Mouse (Mus musculus) mouse trophoblast stem cell (cell line): ENCODE measurements around the gene Pttg1ip.

Experiments used
- in situ Hi-C, 2 experiments: fragments of 300-500 bp; cut with MseI, MboI; formaldehyde crosslinking; loops; 2 replicates in 1 of 2; 3 replicates in 1 of 2; pipeline ENCODE4 v1.15.1; 2025

The Pttg1ip gene

DNA sequence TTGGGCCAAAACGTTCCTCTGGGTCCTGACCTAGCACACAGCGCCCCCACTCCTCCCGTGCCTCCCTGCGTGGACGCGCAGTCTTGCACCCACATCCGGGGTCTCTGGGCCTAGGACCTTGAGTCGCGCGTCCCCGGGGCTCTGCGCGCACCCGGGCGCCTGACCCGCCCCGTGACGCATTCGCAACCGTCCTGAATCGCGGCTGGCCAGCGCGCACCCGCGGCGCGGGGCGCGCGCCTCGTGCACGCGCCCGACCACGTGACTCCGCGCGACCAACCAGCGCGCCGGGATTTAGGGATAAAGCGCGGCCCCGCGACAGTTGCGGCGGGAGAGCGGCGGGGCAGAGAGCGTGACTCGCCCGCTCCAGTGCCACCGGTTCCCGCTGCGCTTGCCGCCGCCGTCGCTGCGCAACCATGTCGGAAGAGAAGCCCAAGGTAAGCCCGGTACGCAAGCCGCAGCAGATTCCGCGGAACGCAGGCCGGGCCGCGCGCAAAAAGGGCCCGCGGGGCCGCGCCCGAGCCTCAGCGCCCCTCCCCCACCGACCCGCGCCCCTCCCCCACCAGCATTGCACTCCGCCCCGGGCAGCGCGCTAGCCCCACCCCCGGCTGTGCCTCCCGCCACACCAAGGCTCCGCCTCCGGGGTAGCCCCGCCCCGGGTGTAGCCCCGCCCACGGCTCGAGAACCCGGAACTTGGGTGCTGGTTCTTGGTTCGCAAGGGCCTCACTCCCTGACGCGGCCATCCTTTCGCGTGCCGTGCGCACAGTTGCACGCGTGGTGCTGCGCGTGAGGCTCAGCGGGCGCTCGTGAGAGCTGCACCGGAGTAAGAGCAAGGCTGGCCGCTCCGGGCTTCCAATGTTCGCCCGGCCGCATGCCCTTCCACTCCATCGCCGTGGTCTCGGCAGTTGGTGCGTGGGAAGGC lies 24.6 kb downstream of the Pttg1ip start, which contains the start of the genes Sumo3 and Gm49325:
Sumo3 (plus strand) TSS at position 190 of the 919 bp plus-strand sequence.
Gm49325 (plus strand) TSS at position 290 of the 919 bp plus-strand sequence.
- in situ Hi-C loops = no loop called here

DNA sequence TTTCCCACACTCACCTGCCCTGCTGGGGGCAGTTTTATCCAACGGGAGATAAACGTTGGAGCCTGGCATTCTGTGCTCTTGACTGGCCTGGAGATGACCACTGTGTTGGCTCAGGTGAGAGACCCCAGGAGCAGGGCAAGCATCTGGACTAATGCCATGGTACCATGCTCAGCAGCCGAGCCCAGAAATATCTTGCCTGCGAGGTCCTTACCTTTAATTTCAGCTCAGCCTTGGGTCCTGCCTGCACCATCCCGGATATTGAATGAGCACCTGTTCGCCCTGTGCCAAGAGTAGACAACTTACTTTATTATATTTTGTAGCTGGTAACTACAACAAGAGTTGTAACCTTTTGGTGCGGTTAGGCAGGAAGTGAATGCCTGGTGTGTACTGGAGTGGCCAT lies 25.3 kb downstream of the Pttg1ip start:
- in situ Hi-C loops = no loop called here

DNA sequence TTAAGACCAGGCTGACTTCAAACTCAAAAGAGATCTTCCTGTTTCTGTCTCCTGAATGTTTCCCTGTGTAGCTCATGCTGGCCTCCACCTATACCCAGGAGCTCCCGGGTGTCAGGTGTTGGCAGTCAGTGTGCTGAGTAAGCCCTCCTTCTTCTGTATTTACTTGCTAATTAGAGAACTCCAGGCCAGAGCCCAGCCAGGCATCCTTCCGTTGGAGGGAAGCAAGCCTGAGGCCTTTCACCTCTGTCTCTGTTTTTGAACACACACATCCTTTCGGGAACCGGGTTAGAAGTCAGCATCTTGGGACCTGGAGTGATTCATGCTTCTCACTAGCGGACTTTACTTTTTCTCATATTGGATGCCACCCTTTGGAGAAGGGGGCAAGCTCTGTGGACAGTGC lies 25.9 kb downstream of the Pttg1ip start:
- in situ Hi-C loops = no loop called here

GRCm38 (mm10) chr10:77608589-77608988 lies 27.1 kb downstream of the Pttg1ip start:
- in situ Hi-C loops = no loop called here

DNA sequence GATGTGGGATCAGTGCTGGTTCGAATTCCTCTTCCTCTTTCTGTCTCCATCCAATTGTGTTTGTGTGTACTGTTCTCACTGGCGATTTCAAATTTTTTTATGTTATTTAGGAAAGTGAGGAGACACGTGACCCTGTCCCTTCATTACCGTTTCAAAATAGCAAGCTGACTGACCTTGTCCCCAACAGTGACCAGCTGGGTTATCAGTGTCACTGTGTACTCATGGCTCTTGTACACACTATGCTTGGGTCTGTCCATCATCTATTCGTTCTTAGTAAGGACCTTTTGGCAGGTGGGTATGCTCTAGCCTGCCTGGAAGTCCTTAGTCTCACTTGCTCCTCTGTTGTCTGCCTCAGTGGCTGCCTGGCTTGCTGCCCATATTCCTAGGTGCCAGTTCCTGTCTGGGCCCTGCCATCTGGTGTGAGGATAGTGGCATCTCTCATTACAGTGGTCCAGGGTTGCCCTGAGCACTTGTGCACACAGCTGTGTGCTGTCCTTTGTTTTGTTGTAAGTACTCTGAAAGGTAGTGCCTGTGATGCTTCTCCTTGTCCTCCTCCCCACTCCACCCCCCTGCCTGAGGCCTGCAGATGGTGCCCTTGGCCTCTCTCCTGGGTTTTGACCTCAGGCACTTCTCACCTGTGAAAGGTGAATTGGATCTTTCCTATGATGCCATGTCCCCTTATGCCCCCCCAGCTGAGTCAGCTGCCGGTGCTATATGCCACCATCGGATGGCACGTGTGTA lies 28.9 kb downstream of the Pttg1ip start:
- in situ Hi-C loops = no loop called here

- in situ Hi-C loops = no loop called here
Measured at GRCm38 (mm10) chr10:77613409-77613808, 31.9 kb downstream of the Pttg1ip start.

DNA sequence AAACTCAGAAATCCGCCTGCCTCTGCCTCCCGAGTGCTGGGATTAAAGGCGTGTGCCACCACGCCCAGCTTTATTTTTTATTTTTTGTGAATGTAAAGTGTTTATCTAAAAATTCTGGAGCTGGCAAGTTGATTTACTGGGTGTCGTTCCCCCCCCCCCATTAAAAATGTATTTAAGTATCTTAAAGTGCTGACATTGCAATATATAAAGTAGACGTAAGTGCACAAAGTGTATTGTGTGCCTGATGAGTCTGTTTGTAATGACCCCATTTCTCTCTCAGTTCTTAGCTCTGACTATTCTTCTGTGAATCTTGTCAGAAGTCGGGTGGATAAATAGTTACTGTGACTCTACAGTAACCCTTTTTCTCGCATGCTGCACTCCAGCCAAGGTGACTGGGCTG lies 34.1 kb downstream of the Pttg1ip start:
- in situ Hi-C loops = no loop called here

DNA sequence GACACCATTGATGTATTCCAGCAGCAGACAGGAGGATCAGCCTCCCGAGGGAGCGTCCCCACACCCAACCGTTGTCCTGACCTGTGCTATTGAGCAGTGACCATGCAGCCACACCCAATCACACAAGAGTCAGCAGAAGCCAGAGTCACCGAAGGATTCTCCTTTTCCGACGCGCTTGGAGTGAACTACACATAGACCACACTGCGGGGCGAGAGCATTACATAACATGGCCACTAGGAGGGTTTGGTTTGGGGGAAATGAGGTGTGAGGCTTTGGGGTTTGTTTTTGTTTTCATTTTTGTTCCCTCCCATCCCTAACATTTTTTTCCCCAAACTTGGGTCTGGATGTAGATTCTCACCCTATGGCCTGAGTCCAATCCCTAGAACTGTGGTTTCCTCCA lies 34.6 kb downstream of the Pttg1ip start:
- in situ Hi-C loops = no loop called here

DNA sequence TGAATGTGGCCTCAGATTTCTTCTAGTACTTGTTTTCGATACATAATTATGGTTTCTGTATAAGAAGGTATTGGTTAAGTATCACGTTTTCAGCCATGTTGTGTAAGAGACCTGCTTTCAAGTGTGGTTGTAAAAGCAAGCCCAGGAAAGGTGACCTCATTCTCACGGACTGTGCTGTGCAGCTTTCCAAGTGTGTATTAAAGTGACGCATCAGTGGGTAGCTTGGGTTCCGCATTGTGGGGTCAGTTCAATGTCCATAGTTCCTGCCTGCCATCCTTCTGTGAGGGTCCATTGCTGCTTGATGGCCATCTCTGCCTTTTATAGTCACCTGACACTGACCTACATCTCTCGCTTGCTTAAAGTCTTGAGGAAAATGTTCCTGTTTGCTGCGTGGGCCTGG lies 35.4 kb downstream of the Pttg1ip start:
- in situ Hi-C loops = no loop called here

- in situ Hi-C loops = no loop called here
Measured at GRCm38 (mm10) chr10:77621546-77621945, 40.0 kb downstream of the Pttg1ip start.

DNA sequence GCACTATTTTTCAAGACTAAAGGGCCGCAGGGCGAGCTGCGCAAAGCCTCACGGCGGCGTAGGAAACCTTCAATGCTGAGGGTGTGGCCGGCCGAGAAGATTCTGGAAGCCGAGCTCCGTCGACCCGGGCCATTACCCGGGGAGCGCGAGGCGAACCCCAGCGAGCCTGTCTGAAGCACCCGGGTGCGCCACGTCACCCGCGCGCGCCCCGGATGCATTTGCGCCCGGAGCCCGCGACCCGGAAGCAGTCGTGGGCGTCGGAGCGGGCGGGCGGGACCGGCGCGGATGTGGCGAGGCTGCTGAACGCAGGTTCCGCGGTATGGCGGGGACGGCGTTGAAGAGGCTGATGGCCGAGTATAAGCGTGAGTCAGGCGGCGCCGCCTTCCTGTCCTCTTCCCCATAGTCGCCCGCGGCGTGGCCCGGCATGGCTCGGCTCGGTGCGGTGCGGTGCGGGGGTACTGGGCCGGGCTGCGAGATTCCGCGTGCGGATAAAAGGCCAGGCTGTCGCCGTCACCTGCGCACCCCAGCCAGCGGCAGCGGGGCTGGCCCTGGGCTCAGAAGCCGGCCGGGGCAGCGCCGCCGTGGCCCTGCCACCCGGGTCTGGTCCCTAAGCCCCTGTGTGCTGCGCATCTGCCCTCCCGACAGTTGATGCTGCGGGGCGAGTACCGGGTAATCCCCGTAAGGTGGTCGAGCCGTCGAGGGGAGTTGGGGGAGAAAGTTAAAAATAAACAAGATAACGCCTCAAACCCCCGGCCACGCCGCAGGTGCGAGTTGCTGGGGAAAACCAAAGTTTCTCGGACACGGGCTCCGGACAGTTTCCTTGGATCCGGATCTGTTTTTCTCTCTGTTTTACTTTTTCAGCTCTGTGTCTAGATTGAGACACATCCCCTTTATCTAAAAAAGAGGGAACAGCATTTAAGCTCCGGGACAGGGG lies 40.8 kb downstream of the Pttg1ip start, which contains the start of gene Ube2g2:
Ube2g2 (plus strand) TSS at position 221 of the 934 bp plus-strand sequence.
- in situ Hi-C loops = no loop called here

GRCm38 (mm10) chr10:77623069-77623492 lies 41.6 kb downstream of the Pttg1ip start:
- in situ Hi-C loops = no loop called here

DNA sequence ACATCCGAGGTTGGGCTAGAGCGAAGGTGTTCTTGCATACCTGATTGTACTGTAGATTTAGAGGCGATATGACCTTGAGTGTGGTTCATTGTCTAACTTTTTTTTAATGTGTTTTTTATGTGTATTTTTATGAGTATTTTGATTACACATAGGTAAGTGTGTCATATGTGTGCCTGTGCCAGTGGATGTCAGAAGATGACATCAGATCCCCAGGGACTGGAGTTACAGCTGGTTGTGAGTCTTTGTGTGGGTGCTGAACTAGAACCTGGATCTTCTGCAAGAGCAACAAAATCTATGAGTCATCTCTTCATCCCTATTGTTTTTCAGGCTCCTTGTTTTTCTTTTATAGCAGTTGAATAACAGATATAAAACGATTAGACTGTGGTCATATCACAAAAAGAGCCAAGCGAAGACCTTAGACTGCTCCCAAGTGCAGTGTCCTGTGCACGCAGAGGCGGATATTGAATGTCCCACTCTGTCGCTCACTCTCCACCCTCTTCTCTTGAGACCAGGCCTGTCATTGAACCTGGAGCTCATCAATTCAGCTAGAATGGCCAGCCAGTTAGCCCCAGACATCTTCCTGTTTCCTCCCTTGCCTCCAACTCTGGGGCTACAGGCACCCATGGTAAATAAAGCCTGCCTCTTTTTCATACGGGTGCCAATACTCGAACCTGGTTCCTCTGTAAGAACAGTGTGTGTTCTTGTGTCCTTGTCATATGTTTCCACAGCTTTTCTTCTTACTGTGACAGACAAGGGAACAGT lies 42.3 kb downstream of the Pttg1ip start:
- in situ Hi-C loops = no loop called here

GRCm38 (mm10) chr10:77624570-77624995 lies 43.1 kb downstream of the Pttg1ip start:
- in situ Hi-C loops = no loop called here

- in situ Hi-C loops = no loop called here
Measured at GRCm38 (mm10) chr10:77626036-77626435, 44.5 kb downstream of the Pttg1ip start.

- in situ Hi-C loops = no loop called here
Measured at GRCm38 (mm10) chr10:77626591-77626990, 45.1 kb downstream of the Pttg1ip start.

DNA sequence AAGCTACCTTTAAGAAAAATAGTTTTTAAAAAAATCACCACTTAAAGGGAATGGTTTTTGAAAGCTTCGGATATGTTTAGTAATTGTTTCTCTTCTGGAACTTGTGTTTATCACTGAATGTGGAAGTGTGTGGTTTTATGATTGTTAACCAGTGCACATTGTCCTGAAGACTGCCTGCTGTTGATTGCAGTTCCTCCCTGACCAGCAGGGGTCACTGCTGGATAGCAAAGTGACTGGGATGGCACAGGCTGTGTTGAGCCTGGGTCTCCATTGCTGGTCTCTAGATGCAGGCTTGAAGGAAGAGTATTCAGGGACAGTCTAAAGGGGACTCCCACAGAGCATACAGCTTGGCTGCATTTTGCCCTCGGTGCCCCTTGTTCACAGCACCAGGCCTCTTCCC lies 46.0 kb downstream of the Pttg1ip start:
- in situ Hi-C loops = no loop called here

DNA sequence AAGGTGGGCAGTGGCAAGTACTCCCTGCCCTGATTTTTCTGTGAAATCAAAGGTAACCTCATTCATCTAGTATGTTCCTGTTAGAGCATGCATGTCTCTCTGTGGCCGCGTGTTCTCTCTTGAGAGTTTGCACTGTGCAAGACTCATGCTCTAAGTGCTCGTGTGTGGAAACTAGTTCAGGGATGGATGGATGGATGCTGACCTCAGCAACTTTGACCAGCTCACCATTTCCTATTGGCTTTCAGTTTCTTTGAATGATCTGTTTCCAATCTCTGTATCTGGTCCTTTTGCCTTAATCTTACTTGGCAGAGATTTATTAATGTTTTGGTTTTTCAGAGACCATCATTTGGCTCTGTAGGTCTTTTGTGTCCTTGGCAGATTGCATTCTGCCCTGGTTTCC lies 47.6 kb downstream of the Pttg1ip start:
- in situ Hi-C loops = no loop called here

DNA sequence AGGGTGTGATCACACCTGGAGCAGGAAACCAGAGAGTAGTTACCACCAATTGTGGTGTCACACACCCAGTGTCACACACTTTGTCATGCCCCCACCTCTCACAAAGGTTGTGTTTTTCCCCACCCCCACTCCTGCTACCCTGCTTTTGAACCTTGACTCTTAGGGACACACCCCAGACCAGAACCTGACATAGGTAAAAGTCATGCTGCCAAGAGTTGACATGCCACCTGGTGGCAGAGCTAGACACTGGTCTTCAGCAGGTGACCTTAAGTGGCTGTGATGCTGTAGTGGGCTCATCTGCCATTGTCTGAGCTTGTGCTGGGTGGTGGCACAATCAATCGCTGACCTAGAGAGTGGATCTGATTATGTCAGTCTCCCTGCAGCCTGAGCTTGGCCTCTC lies 48.5 kb downstream of the Pttg1ip start:
- in situ Hi-C loops = no loop called here

DNA sequence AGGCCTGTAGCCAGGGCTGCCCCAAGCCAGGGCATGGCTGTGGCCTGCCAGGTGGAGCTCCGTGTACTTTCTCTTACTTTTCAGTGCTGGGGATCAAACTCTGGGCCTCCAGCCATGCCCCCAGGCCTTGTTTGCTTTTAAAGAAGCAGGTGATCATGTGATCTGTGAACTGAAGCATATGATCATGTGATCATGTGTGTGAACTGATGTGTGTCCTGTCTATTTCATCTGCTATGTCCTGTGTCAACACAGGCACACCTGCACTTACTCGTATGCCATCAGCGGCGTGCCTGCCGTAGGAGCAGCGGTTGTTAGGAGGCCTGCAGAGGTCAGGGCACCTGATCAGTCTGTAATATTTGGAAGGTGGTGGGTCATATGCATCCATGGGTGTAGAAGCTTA lies 52.5 kb downstream of the Pttg1ip start:
- in situ Hi-C loops = no loop called here
